Mouse (Mus musculus): ENCODE results near the gene Sh3tc1. TPM values are rescaled to one million over a fixed set of nuclear protein-coding genes. Genes with fewer than 3 reads are reported as not detected.

Gene Sh3tc1
- total and polyA plus RNA-seq, 2 experiments from 2014 or later = 9.4 to 11.4 TPM

- H3K9me3 ChIP-seq (replicated peaks; ENCODE audit: control insufficient read depth, low read length) = no peaks in the 10 kb centered on the region
- H3K4me3 ChIP-seq (ENCODE audit: low read depth, low read length) = no peak overlapping the region
- no peak for ATAC-seq (ENCODE audit: insufficient read depth, low read depth)
- 0 out of 2 replicates have a peak, but pooled peaks cover 4% of the 10 kb centered on the region for H3K4me1 ChIP-seq (ENCODE audit: control insufficient read depth, insufficient read depth)
- no peaks in the 10 kb centered on the region for H3K27me3 ChIP-seq (ENCODE audit: control insufficient read depth, insufficient read depth, low read length)
- no peak for TF ChIP-seq EP300 (IDR thresholded peaks at IDR 0.05; ENCODE audit: low read depth)
- TF ChIP-seq CTCF (IDR thresholded peaks at IDR 0.05; ENCODE audit: low read depth) = no peak
- H3K36me3 ChIP-seq (replicated peaks; ENCODE audit: control insufficient read depth, insufficient read depth, low read length) = no peaks in the 10 kb centered on the region
- H3K27ac ChIP-seq (ENCODE audit: low read depth) = 0 out of 2 replicates have a peak overlapping the region, but pooled peaks have one; percentile 6
- H3K4me2 ChIP-seq (ENCODE audit: low read depth, low read length) = no peak overlapping the region
- no peak for DNase-seq (ENCODE audit: low spot score)
- no peak overlapping the region for H3K9ac ChIP-seq (replicated peaks; ENCODE audit: low read depth, low read length)
- WGBS = 60% methylated on average over 7 of the region's 7 CpGs
Observed at GRCm38 (mm10) chr5:35751016-35751415, 11.2 kb upstream of the Sh3tc1 start.

DNA sequence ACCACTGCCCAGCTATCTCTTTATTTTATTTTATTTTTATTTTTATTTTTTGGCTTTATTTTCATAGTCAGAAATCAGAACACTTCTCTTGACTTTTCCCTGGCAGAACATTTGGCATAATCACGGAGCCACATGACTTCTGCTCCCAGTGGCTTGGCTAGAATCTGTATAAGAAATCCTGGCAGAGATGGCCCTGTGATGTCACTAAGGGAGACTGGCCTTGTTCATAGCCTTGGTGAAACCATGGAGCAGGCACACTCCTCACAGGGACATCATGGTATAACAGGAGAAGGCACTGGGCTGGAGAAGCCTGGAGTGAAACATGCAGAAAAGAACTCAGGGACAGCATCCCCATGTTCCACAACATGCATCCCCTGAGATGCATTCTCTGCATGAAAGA lies 10.2 kb upstream of the Sh3tc1 start:
- Histone ChIP-seq H3K27ac (ENCODE audit: low read depth) (no peak overlapping the region), H3K4me1 (ENCODE audit: control insufficient read depth, insufficient read depth) (0 out of 2 replicates have a peak, but pooled peaks cover 4% of the 10 kb centered on the region), H3K9me3 (replicated peaks; ENCODE audit: control insufficient read depth, low read length) (no peaks in the 10 kb centered on the region), H3K4me2 (ENCODE audit: low read depth, low read length) (no peak overlapping the region), H3K36me3 (replicated peaks; ENCODE audit: control insufficient read depth, insufficient read depth, low read length) (no peaks in the 10 kb centered on the region), H3K4me3 (ENCODE audit: low read depth, low read length) (no peak overlapping the region), H3K27me3 (ENCODE audit: control insufficient read depth, insufficient read depth, low read length) (no peaks in the 10 kb centered on the region), H3K9ac (replicated peaks; ENCODE audit: low read depth, low read length) (no peak overlapping the region)
- TF ChIP-seq EP300 (IDR thresholded peaks at IDR 0.05; ENCODE audit: low read depth) (no peak), CTCF (IDR thresholded peaks at IDR 0.05; ENCODE audit: low read depth) (no peak)
- 83% methylated on average over 1 of the region's 1 CpGs for WGBS
- ATAC-seq (ENCODE audit: insufficient read depth, low read depth) = no peak
- DNase-seq (ENCODE audit: low spot score) = no peak

DNA sequence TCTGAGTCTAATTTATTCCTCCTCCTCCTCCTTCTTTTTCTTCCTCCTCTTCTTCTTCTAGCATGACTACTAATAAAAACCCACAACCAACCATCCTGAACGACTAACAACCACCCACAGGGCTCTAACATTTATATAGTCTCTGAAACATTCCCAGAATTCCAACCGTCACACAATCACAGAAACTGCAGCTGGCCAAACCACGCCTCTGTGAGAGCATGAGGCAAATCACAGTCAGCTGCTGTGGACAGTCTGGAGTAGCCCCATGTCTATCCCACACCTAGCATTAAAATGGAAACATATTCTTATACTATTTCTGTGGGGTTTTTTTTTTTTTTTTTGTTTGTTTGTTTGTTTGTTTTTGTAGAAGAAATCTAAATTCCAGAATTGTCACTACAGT lies 9.6 kb upstream of the Sh3tc1 start:
- no peaks in the 10 kb centered on the region for H3K27me3 ChIP-seq (ENCODE audit: control insufficient read depth, insufficient read depth, low read length)
- H3K4me3 ChIP-seq (ENCODE audit: low read depth, low read length) = no peak overlapping the region
- H3K36me3 ChIP-seq (replicated peaks; ENCODE audit: control insufficient read depth, insufficient read depth, low read length) = no peaks in the 10 kb centered on the region
- DNase-seq (ENCODE audit: low spot score) (no peak), ATAC-seq (ENCODE audit: insufficient read depth, low read depth) (no peak)
- no peak overlapping the region for H3K4me2 ChIP-seq (ENCODE audit: low read depth, low read length)
- no peak for TF ChIP-seq EP300 (IDR thresholded peaks at IDR 0.05; ENCODE audit: low read depth)
- TF ChIP-seq CTCF (IDR thresholded peaks at IDR 0.05; ENCODE audit: low read depth) = no peak
- H3K9me3 ChIP-seq (replicated peaks; ENCODE audit: control insufficient read depth, low read length) = no peaks in the 10 kb centered on the region
- WGBS = 60% methylated on average over 3 of the region's 3 CpGs
- no peak overlapping the region for H3K27ac ChIP-seq (ENCODE audit: low read depth)
- H3K4me1 ChIP-seq (ENCODE audit: control insufficient read depth, insufficient read depth) = 0 out of 2 replicates have a peak, but pooled peaks cover 4% of the 10 kb centered on the region
- no peak overlapping the region for H3K9ac ChIP-seq (replicated peaks; ENCODE audit: low read depth, low read length)

- H3K4me3 ChIP-seq (ENCODE audit: low read depth, low read length) = no peak overlapping the region
- no peaks in the 10 kb centered on the region for H3K36me3 ChIP-seq (replicated peaks; ENCODE audit: control insufficient read depth, insufficient read depth, low read length)
- H3K27me3 ChIP-seq (ENCODE audit: control insufficient read depth, insufficient read depth, low read length) = no peaks in the 10 kb centered on the region
- TF ChIP-seq EP300 (IDR thresholded peaks at IDR 0.05; ENCODE audit: low read depth) (no peak), CTCF (IDR thresholded peaks at IDR 0.05; ENCODE audit: low read depth) (peak; percentile 80)
- ATAC-seq (ENCODE audit: insufficient read depth, low read depth) (no peak), DNase-seq (ENCODE audit: low spot score) (no peak)
- H3K9ac ChIP-seq (replicated peaks; ENCODE audit: low read depth, low read length) = no peak overlapping the region
- 22% methylated on average over 4 of the region's 4 CpGs for WGBS
- H3K27ac ChIP-seq (ENCODE audit: low read depth) = no peak overlapping the region
- H3K9me3 ChIP-seq (replicated peaks; ENCODE audit: control insufficient read depth, low read length) = no peaks in the 10 kb centered on the region
- no peak overlapping the region for H3K4me2 ChIP-seq (ENCODE audit: low read depth, low read length)
- 0 out of 2 replicates have a peak, but pooled peaks cover 4% of the 10 kb centered on the region for H3K4me1 ChIP-seq (ENCODE audit: control insufficient read depth, insufficient read depth)
Observed at GRCm38 (mm10) chr5:35746910-35747309, 7.1 kb upstream of the Sh3tc1 start.

DNA sequence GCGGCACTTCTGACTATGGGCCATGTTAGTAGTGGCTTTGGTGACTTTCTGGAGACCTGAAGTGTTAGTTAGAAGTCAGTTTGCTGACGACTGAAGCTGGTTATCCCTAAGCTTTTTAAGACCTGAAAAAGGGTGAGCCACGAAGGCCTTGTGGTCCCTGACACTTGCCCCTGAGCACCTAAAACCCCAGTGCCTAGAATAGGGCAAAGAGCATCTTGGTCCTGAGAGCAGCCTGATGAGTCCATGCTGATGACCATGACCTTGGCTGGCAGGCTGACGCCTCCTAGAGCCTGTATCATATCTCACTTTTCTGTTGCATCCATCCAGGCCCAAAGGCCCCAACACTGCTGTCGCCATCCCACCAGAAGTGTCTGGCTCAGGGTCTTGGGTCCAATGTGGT lies 5.6 kb upstream of the Sh3tc1 start:
- H3K4me2 ChIP-seq (ENCODE audit: low read depth, low read length) = no peak overlapping the region

More for the DNA sequence above, 5.6 kb upstream of the Sh3tc1 start:
- DNase-seq (ENCODE audit: low spot score) (no peak), ATAC-seq (ENCODE audit: insufficient read depth, low read depth) (no peak)
- no peak overlapping the region for H3K4me3 ChIP-seq (ENCODE audit: low read depth, low read length)
- 0 out of 2 replicates have a peak, but pooled peaks cover 9% of the 10 kb centered on the region for H3K4me1 ChIP-seq (ENCODE audit: control insufficient read depth, insufficient read depth)
- H3K27ac ChIP-seq (ENCODE audit: low read depth) = no peak overlapping the region
- no peak overlapping the region for H3K9ac ChIP-seq (replicated peaks; ENCODE audit: low read depth, low read length)
- no peaks in the 10 kb centered on the region for H3K9me3 ChIP-seq (replicated peaks; ENCODE audit: control insufficient read depth, low read length)
- H3K36me3 ChIP-seq (replicated peaks; ENCODE audit: control insufficient read depth, insufficient read depth, low read length) = no peaks in the 10 kb centered on the region
- WGBS = 86% methylated on average over 5 of the region's 5 CpGs
- TF ChIP-seq CTCF (IDR thresholded peaks at IDR 0.05; ENCODE audit: low read depth) = no peak
- TF ChIP-seq EP300 (IDR thresholded peaks at IDR 0.05; ENCODE audit: low read depth) = no peak
- H3K27me3 ChIP-seq (ENCODE audit: control insufficient read depth, insufficient read depth, low read length) = no peaks in the 10 kb centered on the region

All from heart, postnatal 0 days (tissue).